Mouse (Mus musculus) splenic B cell, adult 2 months (primary cell): Measurements from ENCODE around the gene Arhgap15.

Experiments
- DNase-seq: peaks from one replicate; pipeline ENCODE4 v3.0.0-alpha.2; 2011; ENCODE audit warnings: low read depth, low spot score
- H3K27me3 ChIP-seq: 2 replicates; pipeline ENCODE4 v1.6.1; 2012; ENCODE audit warnings: mild to moderate bottlenecking, low read length, moderate library complexity, mixed read lengths; ENCODE audit not compliant: control insufficient read depth, poor library complexity, insufficient read depth, severe bottlenecking
- H3K36me3 ChIP-seq: 2 replicates; pipeline ENCODE4 v1.6.1; 2012; ENCODE audit warnings: mild to moderate bottlenecking, low read length, moderate library complexity, mixed read lengths; ENCODE audit not compliant: control insufficient read depth, poor library complexity, insufficient read depth, severe bottlenecking

Gene Arhgap15

DNA sequence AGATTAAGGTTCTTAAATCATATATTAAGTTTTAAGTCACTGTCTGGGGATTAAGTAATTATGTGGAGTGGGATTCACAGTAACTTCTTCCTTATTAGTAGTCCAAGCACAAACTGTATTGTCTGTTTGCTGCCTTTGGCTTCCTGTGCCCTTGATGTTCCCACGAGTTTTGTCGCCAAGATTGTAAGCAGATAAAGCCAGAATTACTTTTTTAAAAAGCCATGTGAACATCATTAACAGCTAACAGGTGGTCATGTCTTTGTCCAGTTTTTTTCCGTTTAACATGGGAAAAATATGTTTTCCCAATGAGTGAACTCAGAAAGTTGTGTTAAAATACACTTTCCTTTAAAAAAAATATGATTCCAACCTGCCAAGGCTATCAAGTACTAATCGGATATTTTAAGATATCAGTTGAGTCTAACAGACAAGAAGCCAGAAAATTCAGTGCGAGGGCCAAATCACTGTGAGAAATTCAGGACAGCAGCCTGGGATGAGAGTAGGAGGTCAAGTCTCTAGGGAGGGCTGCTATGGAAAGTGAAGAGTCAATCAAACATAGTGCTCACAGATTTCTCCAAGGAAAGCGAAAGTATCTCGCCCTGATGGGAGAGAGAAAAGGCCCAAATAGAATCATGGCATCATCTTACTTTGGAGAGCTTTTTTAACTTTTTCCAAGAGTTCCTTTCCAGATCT lies 319.7 kb downstream of the Arhgap15 start:
- peaks cover 9% of the 10 kb centered on the region; the same call in 1 of the 2 replicates for H3K36me3 ChIP-seq
- no peak for DNase-seq
- H3K27me3 ChIP-seq: no peaks in the 10 kb centered on the region

DNA sequence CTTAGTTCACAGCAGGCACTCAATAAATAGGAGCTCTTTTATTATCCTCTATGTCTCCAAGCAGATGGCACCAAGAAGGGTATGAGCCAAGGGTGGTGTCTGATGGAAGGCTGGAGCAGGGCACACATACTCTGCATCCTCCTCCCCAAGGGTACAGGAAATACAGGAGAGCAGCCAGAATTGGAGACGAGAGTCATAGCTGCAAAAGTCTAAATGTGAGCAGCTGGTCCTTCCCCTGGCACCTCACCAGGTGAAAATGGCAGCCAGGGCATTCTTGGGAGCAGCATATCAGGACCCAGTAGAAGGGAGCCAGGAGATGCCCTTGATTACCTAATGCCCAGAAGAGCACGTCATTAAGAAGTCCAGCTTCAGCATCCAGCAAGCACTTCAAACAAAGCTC lies 320.3 kb downstream of the Arhgap15 start:
- Histone ChIP-seq H3K36me3 (peaks cover 9% of the 10 kb centered on the region; the same call in 1 of the 2 replicates), H3K27me3 (no peaks in the 10 kb centered on the region)
- DNase-seq: no peak

DNA sequence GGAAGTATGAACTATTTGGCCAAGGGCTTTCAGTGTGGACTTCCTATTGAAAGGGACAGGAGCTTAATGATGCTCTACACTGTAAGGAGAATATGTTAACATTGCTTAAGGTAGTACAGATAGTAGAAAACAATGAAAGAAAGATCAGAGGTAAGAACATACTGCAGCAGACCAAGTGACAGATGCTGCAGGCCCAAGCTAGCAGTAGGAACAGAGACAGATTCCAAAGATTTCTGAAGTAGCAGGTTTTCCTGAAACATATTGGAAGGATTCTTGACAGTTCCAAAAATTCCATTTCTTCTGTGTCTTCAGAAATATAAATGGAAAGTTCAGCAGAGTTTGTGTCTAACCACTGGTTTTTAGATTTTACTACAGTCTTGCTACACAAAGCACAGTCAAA lies 327.9 kb downstream of the Arhgap15 start:
- H3K27me3 ChIP-seq: no peaks in the 10 kb centered on the region
- DNase-seq: no peak
- peaks cover 1% of the 10 kb centered on the region; the same call in 1 of the 2 replicates for H3K36me3 ChIP-seq

DNA sequence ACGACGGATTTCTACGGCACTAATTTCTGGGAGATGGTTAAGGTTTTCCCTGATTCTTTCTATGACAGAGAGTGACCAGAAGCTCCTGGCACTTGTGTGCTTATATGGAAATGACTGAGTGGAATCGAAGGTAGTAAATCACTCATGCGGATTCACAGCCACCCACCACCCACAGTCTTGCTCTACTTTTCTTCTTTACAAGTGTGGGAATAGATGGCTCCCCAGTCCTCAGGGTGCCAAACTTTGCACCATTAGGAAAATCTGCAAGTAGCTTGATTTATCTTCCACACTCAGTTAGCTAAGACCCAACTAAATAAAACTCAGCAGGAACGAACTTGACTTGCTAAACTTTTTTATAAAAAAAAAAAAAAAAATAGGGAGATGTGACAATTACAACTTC lies 331.9 kb downstream of the Arhgap15 start:
- Histone ChIP-seq H3K27me3 (no peaks in the 10 kb centered on the region), H3K36me3 (no peaks in the 10 kb centered on the region; the same call in 1 of the 2 replicates)
- DNase-seq: no peak

DNA sequence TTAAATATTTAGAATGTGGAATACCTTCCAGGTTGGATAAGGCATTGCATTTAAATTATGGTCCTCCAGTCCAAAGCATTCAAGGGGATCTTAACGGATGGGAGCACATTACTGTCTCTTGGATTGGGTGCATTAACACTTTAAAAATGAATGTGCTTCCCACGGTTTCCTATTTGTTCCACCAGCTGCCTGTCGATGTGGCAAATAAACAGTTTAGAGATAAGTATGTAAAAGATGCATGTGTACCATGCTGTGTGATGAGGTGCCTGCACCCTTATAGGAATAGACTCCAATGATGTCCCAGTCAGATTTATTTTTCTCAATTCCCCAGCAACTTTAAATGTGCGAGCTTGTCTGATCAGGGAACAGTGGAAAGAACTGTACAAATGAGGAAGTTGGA lies 332.6 kb downstream of the Arhgap15 start:
- DNase-seq: no peak
- Histone ChIP-seq H3K27me3 (no peaks in the 10 kb centered on the region), H3K36me3 (no peaks in the 10 kb centered on the region; the same call in 1 of the 2 replicates)

DNA sequence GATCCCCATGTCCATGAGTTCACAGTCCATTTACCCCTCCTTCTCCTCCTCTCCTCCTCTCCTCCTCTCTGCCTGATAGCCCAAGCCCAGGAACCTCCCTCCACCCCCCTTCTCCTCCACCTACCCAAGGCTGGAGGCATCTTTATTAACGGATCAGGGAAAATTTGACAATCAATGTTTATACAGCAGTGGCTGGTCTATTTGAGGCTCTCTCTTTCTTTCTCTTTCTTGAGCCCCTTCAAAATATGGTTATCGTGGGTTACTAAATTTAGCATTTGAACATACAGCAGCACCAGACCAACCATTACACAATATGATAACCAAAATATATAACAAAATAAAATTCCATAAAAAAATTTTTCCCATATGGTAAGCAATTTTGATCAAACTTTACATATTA lies 335.8 kb downstream of the Arhgap15 start:
- DNase-seq: no peak
- Histone ChIP-seq H3K36me3 (no peaks in the 10 kb centered on the region), H3K27me3 (no peaks in the 10 kb centered on the region)

DNA sequence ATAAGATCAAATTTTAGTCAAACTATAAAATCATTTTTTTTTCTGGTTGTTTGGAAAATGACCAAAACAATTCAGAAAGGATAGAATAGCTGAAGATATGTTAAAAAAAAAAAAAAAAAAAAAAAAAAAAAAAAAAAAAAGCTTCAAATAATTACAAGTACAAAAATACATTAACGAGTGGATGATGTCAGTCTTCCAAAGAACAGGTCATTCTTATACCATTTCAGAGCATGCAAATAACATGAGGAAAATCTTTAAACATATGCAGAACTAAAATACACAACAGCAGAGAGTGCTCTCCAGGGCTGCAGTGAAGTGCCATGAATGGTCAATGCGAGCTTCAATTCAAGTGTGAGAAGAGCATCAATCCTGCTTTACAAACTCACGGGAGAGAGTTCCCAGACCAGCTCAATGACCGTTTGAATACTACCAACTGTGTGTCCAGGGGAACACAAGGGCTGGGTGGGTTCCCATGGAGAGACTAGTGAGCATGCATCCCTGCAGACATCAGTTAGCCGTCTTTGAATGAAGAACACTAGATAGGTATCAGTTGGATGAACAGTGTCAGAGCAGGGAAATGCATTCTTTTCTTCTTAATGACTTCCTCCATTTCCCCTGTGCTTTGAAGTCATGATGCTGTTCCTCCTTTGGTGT lies 337.9 kb downstream of the Arhgap15 start:
- DNase-seq: no peak
- Histone ChIP-seq H3K36me3 (no peaks in the 10 kb centered on the region), H3K27me3 (no peaks in the 10 kb centered on the region)

DNA sequence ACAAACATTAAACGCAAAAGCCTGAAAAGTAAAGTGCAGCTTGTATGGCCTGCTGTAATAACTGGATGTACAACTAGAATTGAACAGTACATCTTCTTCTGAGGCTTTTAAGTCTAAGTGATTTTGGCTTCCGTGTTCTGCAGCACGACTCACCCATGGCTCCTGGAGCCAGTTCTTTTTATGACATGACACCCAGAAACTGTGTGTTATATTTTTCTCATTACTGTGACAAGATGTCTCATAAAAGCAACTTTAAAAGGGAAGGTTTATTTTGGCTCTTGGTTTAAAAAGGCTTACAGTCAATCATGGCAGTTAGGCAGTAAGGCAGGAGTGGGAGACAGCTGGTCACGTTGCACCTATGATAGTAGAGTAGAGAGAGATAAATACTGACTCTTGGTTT lies 349.9 kb downstream of the Arhgap15 start:
- Histone ChIP-seq H3K36me3 (0 out of 2 replicates have a peak, but pooled peaks cover 1% of the 10 kb centered on the region), H3K27me3 (no peaks in the 10 kb centered on the region)
- DNase-seq: no peak

DNA sequence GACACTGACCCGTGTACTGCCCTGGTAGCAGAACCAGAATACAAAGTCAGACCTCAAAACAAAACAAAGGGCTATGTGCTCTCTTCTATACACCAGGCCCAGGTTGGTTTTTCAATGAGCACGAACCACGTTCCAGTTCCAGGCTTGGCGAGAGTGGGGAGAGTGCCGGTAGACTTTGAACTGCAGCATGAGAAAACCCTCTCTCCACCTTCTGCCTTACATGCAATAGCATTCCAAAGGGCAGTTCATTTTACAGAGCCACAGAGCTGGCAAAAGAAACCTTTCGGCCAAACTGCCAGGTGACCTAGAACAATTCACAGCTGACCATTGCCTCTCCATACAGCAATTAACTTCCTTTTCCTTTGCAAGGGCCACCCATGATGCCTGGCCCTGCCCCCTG lies 353.7 kb downstream of the Arhgap15 start:
- no peaks in the 10 kb centered on the region for H3K27me3 ChIP-seq
- 0 out of 2 replicates have a peak, but pooled peaks cover 1% of the 10 kb centered on the region for H3K36me3 ChIP-seq
- no peak for DNase-seq

DNA sequence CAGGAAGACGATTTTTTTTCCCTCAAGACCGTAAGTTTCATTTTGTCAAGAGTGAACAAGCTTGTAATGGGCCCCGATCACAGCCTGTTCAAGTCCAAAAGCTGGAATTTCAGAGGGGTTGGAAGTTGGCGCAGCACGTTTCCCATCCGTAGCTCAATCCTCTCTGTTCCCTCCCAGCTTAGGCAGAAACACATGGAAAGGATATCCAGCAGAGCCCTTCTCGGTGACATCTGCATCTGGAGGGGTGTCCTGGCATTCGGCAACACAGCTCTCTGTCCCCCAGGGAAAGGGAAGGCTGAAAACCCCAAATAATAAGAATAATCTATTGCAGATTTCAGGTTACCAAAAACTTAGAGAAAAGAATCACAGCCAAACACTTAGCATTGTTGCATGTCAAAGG lies 354.7 kb downstream of the Arhgap15 start:
- no peak for DNase-seq
- no peaks in the 10 kb centered on the region for H3K27me3 ChIP-seq
- H3K36me3 ChIP-seq: 0 out of 2 replicates have a peak, but pooled peaks cover 1% of the 10 kb centered on the region

DNA sequence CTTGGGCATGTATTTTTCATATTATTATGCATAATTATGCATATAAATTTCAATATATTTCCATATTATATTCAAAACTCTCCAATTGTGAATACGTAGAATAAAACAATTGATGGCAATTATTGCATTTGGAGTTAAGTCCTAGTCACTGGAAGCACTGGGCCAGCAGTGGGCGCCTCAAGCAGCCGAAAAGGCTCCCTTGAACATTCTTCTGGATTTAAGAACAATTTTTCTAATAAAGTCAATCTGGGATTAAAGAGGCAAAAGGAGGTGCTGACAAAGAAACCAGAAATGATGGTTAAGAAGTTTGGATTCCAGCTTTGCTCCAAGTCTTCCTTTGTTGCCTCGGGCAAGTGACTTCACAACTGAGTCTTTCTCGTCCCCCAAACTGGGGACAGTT lies 355.1 kb downstream of the Arhgap15 start:
- 0 out of 2 replicates have a peak, but pooled peaks cover 1% of the 10 kb centered on the region for H3K36me3 ChIP-seq
- no peak for DNase-seq
- H3K27me3 ChIP-seq: no peaks in the 10 kb centered on the region

DNA sequence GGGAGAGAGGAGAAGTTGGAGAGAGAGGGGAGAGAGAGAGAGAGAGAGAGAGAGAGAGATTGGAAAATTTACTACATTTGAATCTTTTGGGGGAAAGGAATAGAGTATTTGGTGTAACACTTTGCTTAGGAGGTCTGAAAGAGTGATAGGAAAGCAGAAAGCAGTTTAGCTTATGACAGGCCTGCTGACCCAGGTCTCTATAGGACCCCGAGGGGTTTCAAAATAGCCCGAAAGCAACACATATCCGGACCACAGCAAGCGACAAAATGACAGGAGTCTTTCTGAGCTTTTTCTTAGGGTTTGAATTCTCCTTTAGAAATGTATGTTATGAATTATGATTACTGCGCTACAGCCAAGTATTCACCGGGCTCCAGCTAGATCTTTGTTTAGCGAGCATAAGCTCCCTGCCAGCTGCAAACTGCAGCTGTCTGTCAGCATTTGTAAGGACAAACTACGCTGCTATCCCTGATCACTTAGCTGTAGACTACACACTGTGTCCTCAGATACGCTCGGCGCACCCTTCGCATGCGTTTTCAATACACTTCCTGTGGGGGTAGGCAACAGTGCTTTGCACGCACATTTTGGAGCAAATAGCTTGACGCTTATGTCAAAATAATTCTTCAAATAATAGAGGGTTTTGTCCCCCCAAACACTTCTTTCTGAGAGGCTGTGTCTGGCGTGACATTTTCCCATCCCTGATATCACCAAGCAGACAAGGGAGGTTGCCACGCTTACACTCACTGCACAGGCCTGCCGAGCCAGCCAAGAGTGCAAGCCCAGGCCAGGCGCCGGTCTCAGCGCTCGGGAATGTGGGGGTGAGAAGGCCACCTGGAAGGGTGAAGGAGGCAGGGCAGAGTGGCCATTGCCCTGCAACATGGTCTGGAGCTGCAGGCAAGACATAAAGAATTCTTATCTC lies 355.9 kb downstream of the Arhgap15 start:
- H3K36me3 ChIP-seq: 0 out of 2 replicates have a peak, but pooled peaks cover 1% of the 10 kb centered on the region
- no peaks in the 10 kb centered on the region for H3K27me3 ChIP-seq
- DNase-seq: no peak

DNA sequence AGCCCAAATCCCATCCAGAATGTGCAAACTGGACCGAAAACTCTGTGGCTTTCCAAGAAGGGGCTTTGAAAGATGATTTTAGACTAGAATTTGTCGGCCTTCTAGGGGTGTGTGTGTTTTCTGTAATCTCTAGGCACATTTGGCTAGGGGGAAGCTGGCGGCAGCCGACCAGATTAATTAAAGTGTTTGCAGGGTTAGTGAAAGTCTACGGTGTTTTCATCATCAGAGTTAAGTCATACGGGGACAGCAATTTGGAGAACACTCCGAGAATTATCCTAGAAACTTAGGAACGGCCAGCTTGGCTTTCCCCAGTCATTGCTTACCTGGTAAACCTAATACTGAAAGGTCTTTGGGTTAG lies 356.6 kb downstream of the Arhgap15 start:
- Histone ChIP-seq H3K36me3 (0 out of 2 replicates have a peak, but pooled peaks cover 1% of the 10 kb centered on the region), H3K27me3 (no peaks in the 10 kb centered on the region)
- no peak for DNase-seq

DNA sequence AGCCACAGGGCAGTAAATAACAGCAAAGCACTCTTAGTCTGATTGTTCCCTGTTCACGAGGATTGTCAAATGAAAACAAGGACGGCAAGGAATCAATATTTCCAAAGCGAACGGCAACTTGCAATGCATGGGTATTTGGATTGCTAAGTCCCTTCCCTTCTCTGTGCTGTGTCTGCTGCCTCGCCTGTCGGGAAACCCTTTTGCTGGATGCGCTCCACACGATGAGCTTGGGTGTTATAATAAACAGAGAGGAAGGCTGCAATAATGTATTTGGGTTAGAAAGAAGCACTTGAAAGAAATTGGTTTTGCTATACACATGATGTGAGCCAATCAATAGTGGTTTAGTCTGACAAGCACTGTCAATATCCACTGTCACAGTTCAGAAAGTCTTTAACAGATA lies 357.7 kb downstream of the Arhgap15 start:
- Histone ChIP-seq H3K27me3 (no peaks in the 10 kb centered on the region), H3K36me3 (0 out of 2 replicates have a peak, but pooled peaks cover 1% of the 10 kb centered on the region)
- no peak for DNase-seq

DNA sequence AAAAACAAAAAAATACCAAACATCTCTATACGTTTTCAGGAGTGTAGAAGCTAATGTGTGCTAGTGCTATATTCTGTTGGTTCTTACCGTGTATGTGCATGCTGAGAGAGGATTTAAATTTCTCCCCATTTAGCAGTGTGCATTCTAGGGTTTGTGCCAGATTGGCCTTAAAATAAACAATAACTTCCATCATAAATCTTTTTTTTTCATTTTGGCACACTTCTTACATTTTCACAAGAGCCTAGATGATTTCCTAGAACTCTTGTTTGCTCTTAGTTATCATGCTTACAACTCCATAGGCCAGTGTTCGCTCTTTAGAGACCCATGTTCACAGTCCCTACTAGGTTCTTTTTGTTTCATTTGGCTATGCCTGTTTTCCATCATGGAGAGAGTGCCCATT lies 362.7 kb downstream of the Arhgap15 start:
- Histone ChIP-seq H3K36me3 (no peaks in the 10 kb centered on the region), H3K27me3 (no peaks in the 10 kb centered on the region)
- DNase-seq: no peak
